Mouse (Mus musculus) CH12.LX (cell line): ENCODE data around the gene Tgfbr3. TPM values are rescaled to one million over a fixed set of nuclear protein-coding genes. Genes with fewer than 3 reads are reported as not detected.

Experiments
- DNase-seq: peaks from one replicate; pipeline ENCODE4 v3.0.0-alpha.2; 2013; ENCODE audit errors: extremely low read depth
- H3K27ac ChIP-seq: 2 replicates; pipeline ENCODE4 v1.5.1; 2012; ENCODE audit warnings: low read depth, mild to moderate bottlenecking, control low read depth, moderate library complexity; ENCODE audit not compliant: insufficient read depth
- H3K27me3 ChIP-seq: replicated peaks from 2 replicates; pipeline ENCODE3; 2012; ENCODE audit warnings: inconsistent platforms
- H3K36me3 ChIP-seq, 2 experiments: replicated peaks in 1 of 2; 2 replicates each; pipeline versions ENCODE3 to v1.6.1; 2012; ENCODE audit warnings: inconsistent platforms in 1 of 2, low read length in 1 of 2, mild to moderate bottlenecking in 1 of 2, mixed read lengths in 1 of 2, moderate library complexity in 1 of 2; ENCODE audit not compliant: control insufficient read depth in 1 of 2, insufficient read depth in 1 of 2
- H3K4me1 ChIP-seq, 2 experiments: 2 replicates each; pipeline ENCODE4 v1.6.1; 2012; ENCODE audit warnings: inconsistent platforms in 1 of 2, moderate library complexity in 1 of 2; ENCODE audit not compliant: insufficient read depth in 2 of 2, control insufficient read depth in 1 of 2
- H3K4me2 ChIP-seq: 2 replicates; pipeline ENCODE4 v1.6.1; 2012; ENCODE audit warnings: low read depth, mild to moderate bottlenecking, control low read depth; ENCODE audit not compliant: poor library complexity, insufficient read depth, severe bottlenecking
- H3K4me3 ChIP-seq, 3 experiments: fragments of 150-350 bp in 1 of 3; sonication (generic) in 1 of 3; replicated peaks in 1 of 3; 2 replicates each; pipeline versions ENCODE3 to v1.5.1; 2011 to 2012; ENCODE audit warnings: low read depth in 2 of 3, low read length in 2 of 3, mild to moderate bottlenecking in 2 of 3, moderate library complexity in 2 of 3, control low read depth in 1 of 3, improper control_type of control experiment in 1 of 3, inconsistent platforms in 1 of 3, mixed read lengths in 1 of 3; ENCODE audit not compliant: poor library complexity in 1 of 3
- H3K79me2 ChIP-seq: replicated peaks from 2 replicates; pipeline ENCODE4 v1.6.1; 2012; ENCODE audit warnings: mild to moderate bottlenecking, moderate library complexity; ENCODE audit not compliant: control insufficient read depth, poor library complexity, insufficient read depth, severe bottlenecking; ENCODE audit errors: extremely low read depth
- H3K9ac ChIP-seq: 2 replicates; pipeline ENCODE4 v1.6.1; 2012; ENCODE audit warnings: low read depth, mild to moderate bottlenecking, control low read depth, moderate library complexity; ENCODE audit not compliant: insufficient read depth
- H3K9me3 ChIP-seq: replicated peaks from 2 replicates; pipeline ENCODE3; 2012; ENCODE audit warnings: low read length, inconsistent platforms, mixed read lengths
- CHD1 ChIP-seq: IDR thresholded peaks from 2 replicates; pipeline ENCODE4 v1.6.1; 2012; ENCODE audit warnings: low read depth, low read length, improper control_type of control experiment, inconsistent platforms
- CTCF ChIP-seq, 2 experiments: IDR thresholded peaks in 1 of 2; conservative IDR thresholded peaks in 1 of 2; 2 replicates each; pipeline ENCODE4 v1.5.1; 2011 to 2012; ENCODE audit warnings: low read depth in 2 of 2, low read length in 2 of 2, improper control_type of control experiment in 1 of 2, inconsistent platforms in 1 of 2, mild to moderate bottlenecking in 1 of 2, moderate library complexity in 1 of 2
- E2F4 ChIP-seq: IDR thresholded peaks from 2 replicates; pipeline ENCODE4 v1.6.1; 2011; ENCODE audit warnings: low read depth, low read length, improper control_type of control experiment; ENCODE audit not compliant: insufficient replicate concordance
- ELF1 ChIP-seq: IDR thresholded peaks from 2 replicates; pipeline ENCODE4 v1.6.1; 2014; ENCODE audit warnings: low read depth, mild to moderate bottlenecking, inconsistent platforms, low read length, improper control_type of control experiment
- ETS1 ChIP-seq: conservative IDR thresholded peaks from 2 replicates; pipeline ENCODE4 v1.6.1; 2012; ENCODE audit warnings: low read depth, mild to moderate bottlenecking, inconsistent platforms, low read length, improper control_type of control experiment, moderate library complexity
- HCFC1 ChIP-seq: IDR thresholded peaks from 2 replicates; pipeline ENCODE4 v1.6.1; 2012; ENCODE audit warnings: low read depth, mild to moderate bottlenecking, inconsistent platforms, low read length, improper control_type of control experiment
- MAX ChIP-seq: IDR thresholded peaks from 2 replicates; pipeline ENCODE4 v1.6.1; 2011; ENCODE audit warnings: low read length, improper control_type of control experiment
- MEF2A ChIP-seq: IDR thresholded peaks from 2 replicates; pipeline ENCODE4 v1.6.1; 2014; ENCODE audit warnings: low read depth, mild to moderate bottlenecking, inconsistent platforms, low read length, improper control_type of control experiment, borderline replicate concordance
- MXI1 ChIP-seq: IDR thresholded peaks from 2 replicates; pipeline ENCODE4 v1.6.1; 2011; ENCODE audit warnings: mild to moderate bottlenecking, low read depth, low read length, improper control_type of control experiment
- MYC ChIP-seq: IDR thresholded peaks from 2 replicates; pipeline ENCODE4 v1.6.1; 2011; ENCODE audit warnings: low read depth, mild to moderate bottlenecking, improper control_type of control experiment, low read length
- NELFE ChIP-seq: IDR thresholded peaks from 2 replicates; pipeline ENCODE4 v1.6.1; 2011; ENCODE audit warnings: low read depth, low read length, improper control_type of control experiment
- NRF1 ChIP-seq: IDR thresholded peaks from 2 replicates; pipeline ENCODE4 v1.6.1; 2014; ENCODE audit warnings: low read depth, mild to moderate bottlenecking, inconsistent platforms, low read length, improper control_type of control experiment, moderate library complexity
- PAX5 ChIP-seq: IDR thresholded peaks from 2 replicates; pipeline ENCODE4 v1.6.1; 2012; ENCODE audit warnings: low read length, inconsistent platforms, mixed read lengths
- POLR2A ChIP-seq: IDR thresholded peaks from 2 replicates; pipeline ENCODE4 v1.6.1; 2011; ENCODE audit warnings: low read depth, mild to moderate bottlenecking, improper control_type of control experiment, low read length
- POLR2AphosphoS2 ChIP-seq: IDR thresholded peaks from 2 replicates; pipeline ENCODE4 v1.6.1; 2011; ENCODE audit warnings: low read depth, low read length, improper control_type of control experiment
- RAD21 ChIP-seq: IDR thresholded peaks from 2 replicates; pipeline ENCODE4 v1.6.1; 2011; ENCODE audit warnings: low read depth, mild to moderate bottlenecking, low read length, improper control_type of control experiment, moderate library complexity
- SIN3A ChIP-seq: IDR thresholded peaks from 2 replicates; pipeline ENCODE4 v1.6.1; 2012; ENCODE audit warnings: low read length, improper control_type of control experiment, inconsistent platforms
- SMC3 ChIP-seq: IDR thresholded peaks from 2 replicates; pipeline ENCODE4 v1.6.1; 2011; ENCODE audit warnings: low read depth, low read length, improper control_type of control experiment
- TCF12 ChIP-seq: IDR thresholded peaks from 2 replicates; pipeline ENCODE4 v1.6.1; 2014; ENCODE audit warnings: low read depth, mild to moderate bottlenecking, inconsistent platforms, low read length, improper control_type of control experiment
- UBTF ChIP-seq: IDR thresholded peaks from 2 replicates; pipeline ENCODE4 v1.6.1; 2012; ENCODE audit warnings: low read depth, mild to moderate bottlenecking, inconsistent platforms, low read length, improper control_type of control experiment, moderate library complexity
- USF2 ChIP-seq: conservative IDR thresholded peaks from 2 replicates; pipeline ENCODE4 v1.6.1; 2011; ENCODE audit warnings: low read depth, low read length, improper control_type of control experiment
- ZMIZ1 ChIP-seq: IDR thresholded peaks from 2 replicates; pipeline ENCODE4 v1.6.1; 2012; ENCODE audit warnings: low read depth, mild to moderate bottlenecking, inconsistent platforms, low read length, improper control_type of control experiment
- ZNF384 ChIP-seq: IDR thresholded peaks from 2 replicates; pipeline ENCODE4 v1.6.1; 2012; ENCODE audit warnings: low read depth, low read length, improper control_type of control experiment, inconsistent platforms
- dilution Hi-C: fragments of 300-500 bp; cut with MboI; formaldehyde crosslinking; loops from 2 replicates; pipeline ENCODE4 v1.14.3; 2020; ENCODE audit warnings: low sequenced_read_pairs; ENCODE audit not compliant: extremely low pct_unique_long_range_greater_than_20kb, extremely low pct_ligation_motif_present
- in situ Hi-C: fragments of 300-500 bp; cut with MboI; formaldehyde crosslinking; loops from 3 replicates; pipeline ENCODE4 v1.14.3; 2019; ENCODE audit warnings: low sequenced_read_pairs, low pct_ligation_motif_present, low pct_unique_long_range_greater_than_20kb, mixed read lengths
- polyA plus RNA-seq: library from polyadenylated mRNA; unstranded; fragments of >175 nt; gene quantifications from 2 replicates; pipeline ENCODE4 v1.2.1, GENCODE M21; 2012; ENCODE audit warnings: low read depth; ENCODE audit not compliant: insufficient read length
- total RNA-seq, 2 experiments: library from RNA; depleted of rRNA; stranded (reverse); fragments of 300-350 nt in 1 of 2; fragments of >200 nt in 1 of 2; gene quantifications; 2 replicates each; pipeline ENCODE4 v1.2.3; 2012 to 2014

The Tgfbr3 gene
- total and polyA plus RNA-seq, 3 experiments, result 0.13 to 0.46 (median 0.30) TPM

- Histone ChIP-seq H3K9me3 (no peaks in the 10 kb centered on the region), H3K4me1 (no peaks in the 10 kb centered on the region), H3K36me3 (no peaks in the 10 kb centered on the region), H3K79me2 (no peaks in the 10 kb centered on the region), H3K9ac (no peak overlapping the region), H3K27ac (no peak overlapping the region), H3K4me3 (no peak overlapping the region), H3K27me3 (no peaks in the 10 kb centered on the region), H3K4me2 (no peak overlapping the region)
- dilution Hi-C loops (no loop called here), in situ Hi-C loops (no loop called here)
- no peak for DNase-seq
- TF ChIP-seq POLR2AphosphoS2 (no peak), MXI1 (no peak), USF2 (no peak)
These were observed 37.6 kb downstream of the Tgfbr3 start for GRCm38 (mm10) chr5:107251751-107252305.

- Histone ChIP-seq H3K36me3 (no peaks in the 10 kb centered on the region), H3K4me1 (no peaks in the 10 kb centered on the region), H3K9me3 (no peaks in the 10 kb centered on the region), H3K27ac (no peak overlapping the region), H3K79me2 (no peaks in the 10 kb centered on the region), H3K27me3 (no peaks in the 10 kb centered on the region), H3K4me3 (no peak overlapping the region), H3K9ac (no peak overlapping the region), H3K4me2 (no peak overlapping the region)
- in situ Hi-C loops, result no loop called here
- no peak for TF ChIP-seq CTCF (conservative IDR thresholded peaks at IDR 0.05 in 1 of 2, IDR thresholded peaks at IDR 0.05 in 1 of 2; ENCODE audit: low read depth in 2 of 2, low read length in 2 of 2)
- no peak for TF ChIP-seq SIN3A
- TF ChIP-seq ZMIZ1, result no peak
- TF ChIP-seq ELF1, result no peak
- no peak for TF ChIP-seq MAX
- no peak for TF ChIP-seq ZNF384
- TF ChIP-seq NELFE, result no peak
- TF ChIP-seq UBTF, result no peak
- no peak for TF ChIP-seq CHD1
- dilution Hi-C loops, result no loop called here
- DNase-seq, result no peak
These were observed 38.7 kb downstream of the Tgfbr3 start for GRCm38 (mm10) chr5:107250548-107251272.

- H3K27ac ChIP-seq, result no peak overlapping the region
- H3K27me3 ChIP-seq, result no peaks in the 10 kb centered on the region
- dilution Hi-C loops, result no loop called here
- H3K4me1 ChIP-seq, result no peaks in the 10 kb centered on the region
- no peak overlapping the region for H3K9ac ChIP-seq
- no peaks in the 10 kb centered on the region for H3K36me3 ChIP-seq
- H3K4me3 ChIP-seq, result no peak overlapping the region
- H3K4me2 ChIP-seq, result no peak overlapping the region
- no peaks in the 10 kb centered on the region for H3K79me2 ChIP-seq
- TF ChIP-seq E2F4, result no peak
- no peak for TF ChIP-seq NRF1
- TF ChIP-seq RAD21, result no peak
- no peak for TF ChIP-seq CTCF (conservative IDR thresholded peaks at IDR 0.05 in 1 of 2, IDR thresholded peaks at IDR 0.05 in 1 of 2; ENCODE audit: low read depth in 2 of 2, low read length in 2 of 2)
- TF ChIP-seq TCF12, result no peak
- no peak for TF ChIP-seq ETS1
- no peak for TF ChIP-seq SMC3
- no peak for TF ChIP-seq CHD1
- TF ChIP-seq USF2, result no peak
- no peak for TF ChIP-seq POLR2A
- no peak for TF ChIP-seq HCFC1
- TF ChIP-seq MXI1, result no peak
- TF ChIP-seq ZMIZ1, result no peak
- no peak for TF ChIP-seq ELF1
- TF ChIP-seq MAX, result no peak
- no peak for TF ChIP-seq PAX5
- no peak for TF ChIP-seq MEF2A
- no peak for TF ChIP-seq SIN3A
- TF ChIP-seq MYC, result no peak
- in situ Hi-C loops, result no loop called here
- no peak for DNase-seq
- no peaks in the 10 kb centered on the region for H3K9me3 ChIP-seq
These were observed 40.7 kb downstream of the Tgfbr3 start for GRCm38 (mm10) chr5:107248732-107249131.
